Mouse (Mus musculus): ENCODE measurements around the gene Slc6a16. TPM values are rescaled to one million over a fixed set of nuclear protein-coding genes. Genes with fewer than 3 reads are reported as not detected.
A peak's percentile ranks its signal among the peaks of the same experiment; 100 is the strongest.

Gene Slc6a16
- polyA plus RNA-seq, 1 experiment from 2014 or later, result 0.14 TPM

DNA sequence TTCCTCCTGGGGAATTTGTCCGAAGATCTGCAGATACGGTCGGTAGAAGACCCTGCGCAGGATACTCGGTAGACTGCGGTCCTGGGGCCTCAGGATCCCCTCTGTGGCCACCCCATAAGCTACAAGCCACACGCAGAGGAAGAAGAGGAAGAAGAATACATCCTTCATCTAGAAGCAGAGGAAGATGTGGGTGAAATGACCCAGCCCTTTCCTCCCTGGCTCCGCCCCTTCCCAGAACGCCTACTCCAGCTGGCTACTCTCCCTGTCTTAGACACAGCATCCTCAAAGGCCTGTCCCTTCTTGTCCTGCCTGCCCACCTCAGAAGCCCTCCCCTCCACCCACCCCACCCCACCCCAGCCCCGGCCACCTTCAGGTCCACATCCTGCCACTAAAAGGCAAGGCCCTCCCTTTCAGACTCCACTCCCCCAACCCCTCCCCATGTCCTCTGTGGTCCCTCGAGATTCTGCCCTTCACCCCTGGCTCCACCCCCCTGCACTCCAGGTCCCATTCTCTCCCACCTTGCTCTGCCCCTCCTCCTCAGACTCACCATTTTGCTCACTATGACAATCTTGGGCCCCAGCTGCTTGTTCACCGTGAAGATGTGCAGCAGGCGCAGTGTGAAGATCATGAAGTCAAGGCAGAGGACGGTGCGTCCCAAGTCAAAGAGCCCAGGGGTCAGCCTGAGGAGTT is 67.8 kb downstream of the Slc6a16 start:
- 74% methylated on average over 15 of the region's 15 CpGs for WGBS
- no peaks in the 10 kb centered on the region for H3K36me3 ChIP-seq (ENCODE audit: control insufficient read depth, insufficient read depth, low read length)
- DNase-seq (ENCODE audit: low spot score) (no peak), ATAC-seq (ENCODE audit: low FRiP score) (no peak)
- no peak overlapping the region for H3K9ac ChIP-seq (ENCODE audit: low read depth, low read length)
- 0 out of 2 replicates have a peak, but pooled peaks cover 1% of the 10 kb centered on the region for H3K4me1 ChIP-seq (replicated peaks; ENCODE audit: control insufficient read depth, insufficient read depth, low read length)
- H3K27me3 ChIP-seq (ENCODE audit: control insufficient read depth, insufficient read depth, low read length), result no peaks in the 10 kb centered on the region
- no peaks in the 10 kb centered on the region for H3K9me3 ChIP-seq (ENCODE audit: control insufficient read depth, low read length)
- no peak overlapping the region for H3K4me3 ChIP-seq (ENCODE audit: low read depth, low read length)
- H3K4me2 ChIP-seq (replicated peaks; ENCODE audit: low read depth, low read length), result no peak overlapping the region
- H3K27ac ChIP-seq (ENCODE audit: low read depth, low read length), result no peak overlapping the region

DNA sequence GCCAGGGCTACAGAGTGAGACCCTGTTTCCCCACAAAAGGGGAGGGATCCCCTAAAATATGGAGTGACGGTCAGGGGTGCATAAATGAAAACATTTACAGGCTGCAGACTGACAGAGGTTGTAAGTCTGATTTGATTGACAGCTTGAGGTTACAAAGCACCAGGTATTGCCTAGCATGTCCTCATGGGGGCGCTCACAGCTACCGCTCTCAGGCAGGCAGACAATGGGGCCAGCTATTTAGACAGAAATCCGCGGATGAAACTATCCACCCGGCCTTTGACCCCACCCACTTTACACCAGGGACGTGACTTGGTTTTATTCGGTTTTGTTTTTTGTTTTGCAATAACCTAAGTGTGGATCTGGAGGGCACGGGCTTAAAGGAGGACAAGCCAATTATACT is 68.6 kb downstream of the Slc6a16 start:
- no peak overlapping the region for H3K27ac ChIP-seq (ENCODE audit: low read depth, low read length)
- peak; percentile 51; the same call in 1 of the 2 replicates for ATAC-seq (ENCODE audit: low FRiP score)
- no peaks in the 10 kb centered on the region for H3K9me3 ChIP-seq (ENCODE audit: control insufficient read depth, low read length)
- H3K4me3 ChIP-seq (ENCODE audit: low read depth, low read length), result no peak overlapping the region
- H3K27me3 ChIP-seq (ENCODE audit: control insufficient read depth, insufficient read depth, low read length), result no peaks in the 10 kb centered on the region
- peak; percentile 80 for DNase-seq (ENCODE audit: low spot score)
- 0 out of 2 replicates have a peak, but pooled peaks cover 2% of the 10 kb centered on the region for H3K4me1 ChIP-seq (replicated peaks; ENCODE audit: control insufficient read depth, insufficient read depth, low read length)
- H3K4me2 ChIP-seq (replicated peaks; ENCODE audit: low read depth, low read length), result no peak overlapping the region
- WGBS, result 11% methylated on average over 9 of the region's 9 CpGs
- no peaks in the 10 kb centered on the region for H3K36me3 ChIP-seq (ENCODE audit: control insufficient read depth, insufficient read depth, low read length)
- no peak overlapping the region for H3K9ac ChIP-seq (ENCODE audit: low read depth, low read length)

DNA sequence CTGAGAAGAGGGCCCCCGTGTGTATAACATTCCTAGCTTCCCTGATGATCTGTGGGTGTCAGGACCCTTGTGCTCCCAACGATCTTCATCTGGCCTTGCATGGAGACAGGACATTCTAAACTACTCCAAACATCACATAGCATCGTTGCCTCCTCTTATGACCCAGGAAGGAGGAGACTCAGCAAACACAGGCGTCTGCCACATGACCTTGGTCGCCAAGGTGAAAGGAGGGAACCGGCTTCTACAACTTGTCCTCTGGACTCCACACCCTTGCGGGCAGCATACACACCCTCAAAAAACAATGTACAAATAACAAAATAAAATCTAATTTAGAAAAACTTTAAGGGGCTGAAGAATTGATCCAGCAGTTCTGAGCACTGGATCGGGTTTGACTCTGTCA is 71.1 kb downstream of the Slc6a16 start:
- Histone ChIP-seq H3K27ac (ENCODE audit: low read depth, low read length) (no peak overlapping the region), H3K4me3 (ENCODE audit: low read depth, low read length) (no peak overlapping the region), H3K9ac (ENCODE audit: low read depth, low read length) (no peak overlapping the region), H3K9me3 (ENCODE audit: control insufficient read depth, low read length) (no peaks in the 10 kb centered on the region), H3K36me3 (ENCODE audit: control insufficient read depth, insufficient read depth, low read length) (no peaks in the 10 kb centered on the region), H3K4me1 (replicated peaks; ENCODE audit: control insufficient read depth, insufficient read depth, low read length) (0 out of 2 replicates have a peak, but pooled peaks cover 2% of the 10 kb centered on the region), H3K4me2 (replicated peaks; ENCODE audit: low read depth, low read length) (no peak overlapping the region), H3K27me3 (ENCODE audit: control insufficient read depth, insufficient read depth, low read length) (no peaks in the 10 kb centered on the region)
- DNase-seq (ENCODE audit: low spot score) (no peak), ATAC-seq (ENCODE audit: low FRiP score) (no peak)
- 65% methylated on average over 8 of the region's 8 CpGs for WGBS

DNA sequence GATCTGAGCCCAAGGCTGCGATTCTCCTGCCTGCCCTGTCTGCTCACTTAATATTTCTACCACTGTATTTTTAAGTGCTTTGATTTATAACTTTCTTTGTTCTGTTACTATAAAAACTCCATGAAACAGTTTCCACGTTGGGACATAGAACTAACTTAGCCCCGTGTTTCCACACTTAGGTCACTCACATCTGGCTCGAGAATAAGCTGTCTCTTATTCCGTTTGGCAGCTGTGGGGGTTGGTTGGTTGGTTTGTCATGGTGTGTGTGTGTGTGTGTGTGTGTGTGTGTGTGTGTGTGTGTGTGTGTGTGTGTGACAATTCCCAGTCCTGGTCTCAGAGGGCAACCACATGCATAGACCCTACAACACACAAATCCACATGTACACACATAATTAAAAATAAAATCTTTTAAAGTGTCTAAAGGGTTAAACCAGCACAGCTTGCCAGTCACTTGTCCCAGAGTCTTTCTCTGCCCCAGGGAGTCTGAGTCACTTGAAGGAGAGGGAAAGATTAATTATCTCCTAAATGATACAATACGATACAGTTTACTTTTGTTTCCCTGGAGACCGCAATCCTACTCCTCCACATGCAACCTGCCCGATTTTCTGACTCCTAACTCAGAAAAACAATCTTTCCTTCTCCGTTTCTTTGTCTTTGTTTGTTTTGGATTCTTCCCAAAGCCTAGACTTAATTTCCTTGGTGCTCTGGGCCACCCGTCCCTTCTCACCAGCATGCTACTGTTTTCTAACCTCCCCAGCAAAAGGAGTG is 72.0 kb downstream of the Slc6a16 start:
- H3K4me1 ChIP-seq (replicated peaks; ENCODE audit: control insufficient read depth, insufficient read depth, low read length), result 0 out of 2 replicates have a peak, but pooled peaks cover 2% of the 10 kb centered on the region
- no peaks in the 10 kb centered on the region for H3K9me3 ChIP-seq (ENCODE audit: control insufficient read depth, low read length)
- WGBS, result 27% methylated on average over 10 of the region's 10 CpGs
- no peak for ATAC-seq (ENCODE audit: low FRiP score)
- H3K4me2 ChIP-seq (replicated peaks; ENCODE audit: low read depth, low read length), result no peak overlapping the region
- H3K4me3 ChIP-seq (ENCODE audit: low read depth, low read length), result no peak overlapping the region
- peak overlapping the region; percentile 11; the same call in 1 of the 2 replicates for H3K27ac ChIP-seq (ENCODE audit: low read depth, low read length)
- H3K36me3 ChIP-seq (ENCODE audit: control insufficient read depth, insufficient read depth, low read length), result no peaks in the 10 kb centered on the region
- H3K9ac ChIP-seq (ENCODE audit: low read depth, low read length), result no peak overlapping the region
- DNase-seq (ENCODE audit: low spot score), result no peak
- no peaks in the 10 kb centered on the region for H3K27me3 ChIP-seq (ENCODE audit: control insufficient read depth, insufficient read depth, low read length)

DNA sequence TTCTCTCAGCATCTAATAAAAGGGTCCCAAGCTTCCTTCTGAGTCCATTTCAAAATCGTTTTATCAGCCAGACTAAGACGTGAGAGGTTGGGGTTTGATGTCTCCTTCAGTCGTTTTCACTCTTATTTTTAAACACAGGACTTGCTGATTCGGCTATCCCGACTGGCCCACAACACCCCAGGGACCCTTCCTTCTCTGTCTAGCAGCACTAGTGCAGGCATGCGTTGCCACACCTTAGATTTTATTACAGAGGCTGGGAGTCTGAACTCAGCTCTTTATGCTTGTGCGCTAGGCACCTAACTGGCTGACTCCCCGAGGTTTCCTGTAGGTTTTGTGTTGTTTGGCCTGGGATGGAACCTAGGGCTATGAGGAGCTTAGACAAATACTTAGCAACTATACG is 72.6 kb downstream of the Slc6a16 start:
- ATAC-seq (ENCODE audit: low FRiP score), result no peak
- Histone ChIP-seq H3K4me3 (ENCODE audit: low read depth, low read length) (no peak overlapping the region), H3K27me3 (ENCODE audit: control insufficient read depth, insufficient read depth, low read length) (no peaks in the 10 kb centered on the region), H3K9ac (ENCODE audit: low read depth, low read length) (no peak overlapping the region), H3K9me3 (ENCODE audit: control insufficient read depth, low read length) (no peaks in the 10 kb centered on the region), H3K4me2 (replicated peaks; ENCODE audit: low read depth, low read length) (no peak overlapping the region), H3K4me1 (replicated peaks; ENCODE audit: control insufficient read depth, insufficient read depth, low read length) (0 out of 2 replicates have a peak, but pooled peaks cover 2% of the 10 kb centered on the region), H3K36me3 (ENCODE audit: control insufficient read depth, insufficient read depth, low read length) (no peaks in the 10 kb centered on the region), H3K27ac (ENCODE audit: low read depth, low read length) (peak overlapping the region; percentile 11; the same call in 1 of the 2 replicates)
- DNase-seq (ENCODE audit: low spot score), result no peak
- WGBS, result 42% methylated on average over 9 of the region's 9 CpGs

DNA sequence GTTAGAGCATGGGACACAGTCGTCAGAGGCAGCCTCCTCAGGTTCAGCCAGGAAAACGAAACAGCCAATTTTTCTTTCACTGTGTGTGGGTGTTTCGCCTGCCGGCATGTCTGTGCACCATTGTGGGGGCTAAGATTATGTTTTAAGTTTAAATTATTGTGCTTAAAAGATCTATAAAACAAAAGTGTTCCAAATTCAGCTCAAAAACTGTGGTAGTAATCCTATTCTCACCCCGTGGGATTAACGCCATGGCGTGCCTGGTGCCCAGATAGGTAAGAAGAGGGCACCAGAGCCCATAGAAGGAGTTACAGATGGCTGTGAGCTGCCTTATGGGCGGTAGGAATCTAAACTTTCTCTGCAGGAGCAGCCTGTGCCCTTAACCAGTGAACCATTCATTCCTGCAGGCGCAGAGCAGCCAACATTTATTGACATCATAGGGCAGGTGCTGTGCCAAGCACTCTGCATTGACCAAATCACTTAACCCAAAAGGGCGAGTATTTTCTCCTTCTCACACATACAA is 74.4 kb downstream of the Slc6a16 start:
- Histone ChIP-seq H3K27me3 (ENCODE audit: control insufficient read depth, insufficient read depth, low read length) (no peaks in the 10 kb centered on the region), H3K27ac (ENCODE audit: low read depth, low read length) (no peak overlapping the region), H3K4me3 (ENCODE audit: low read depth, low read length) (no peak overlapping the region), H3K9me3 (ENCODE audit: control insufficient read depth, low read length) (no peaks in the 10 kb centered on the region), H3K4me2 (replicated peaks; ENCODE audit: low read depth, low read length) (no peak overlapping the region), H3K36me3 (ENCODE audit: control insufficient read depth, insufficient read depth, low read length) (no peaks in the 10 kb centered on the region), H3K4me1 (replicated peaks; ENCODE audit: control insufficient read depth, insufficient read depth, low read length) (0 out of 2 replicates have a peak, but pooled peaks cover 2% of the 10 kb centered on the region), H3K9ac (ENCODE audit: low read depth, low read length) (no peak overlapping the region)
- DNase-seq (ENCODE audit: low spot score) (no peak), ATAC-seq (ENCODE audit: low FRiP score) (no peak)
- 85% methylated on average over 10 of the region's 10 CpGs for WGBS

DNA sequence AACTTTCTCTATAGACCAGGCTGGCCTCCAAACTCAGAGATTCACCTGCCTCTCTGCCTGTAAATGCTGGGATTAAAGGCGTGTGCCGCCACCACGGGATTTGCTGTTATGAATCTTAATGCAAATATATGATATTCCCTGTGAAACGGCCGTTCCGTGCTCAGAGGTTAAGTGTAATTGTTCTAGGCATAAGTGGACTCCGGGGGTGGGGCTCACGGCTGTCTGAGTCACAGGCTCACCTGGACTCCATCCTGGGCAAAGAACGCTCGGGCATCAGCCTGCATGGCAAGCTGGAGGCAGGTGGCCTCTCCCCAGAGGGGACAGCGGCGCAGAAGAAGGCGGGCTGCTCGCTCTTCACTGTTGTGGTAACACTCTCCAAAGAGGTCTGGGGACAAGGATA is 75.7 kb downstream of the Slc6a16 start:
- WGBS, result 93% methylated on average over 14 of the region's 14 CpGs
- no peak overlapping the region for H3K4me3 ChIP-seq (ENCODE audit: low read depth, low read length)
- ATAC-seq (ENCODE audit: low FRiP score), result no peak
- no peak overlapping the region for H3K9ac ChIP-seq (ENCODE audit: low read depth, low read length)
- no peak overlapping the region for H3K27ac ChIP-seq (ENCODE audit: low read depth, low read length)
- no peaks in the 10 kb centered on the region for H3K27me3 ChIP-seq (ENCODE audit: control insufficient read depth, insufficient read depth, low read length)
- 0 out of 2 replicates have a peak, but pooled peaks cover 2% of the 10 kb centered on the region for H3K4me1 ChIP-seq (replicated peaks; ENCODE audit: control insufficient read depth, insufficient read depth, low read length)
- DNase-seq (ENCODE audit: low spot score), result no peak
- no peaks in the 10 kb centered on the region for H3K9me3 ChIP-seq (ENCODE audit: control insufficient read depth, low read length)
- no peak overlapping the region for H3K4me2 ChIP-seq (replicated peaks; ENCODE audit: low read depth, low read length)
- H3K36me3 ChIP-seq (ENCODE audit: control insufficient read depth, insufficient read depth, low read length), result no peaks in the 10 kb centered on the region

DNA sequence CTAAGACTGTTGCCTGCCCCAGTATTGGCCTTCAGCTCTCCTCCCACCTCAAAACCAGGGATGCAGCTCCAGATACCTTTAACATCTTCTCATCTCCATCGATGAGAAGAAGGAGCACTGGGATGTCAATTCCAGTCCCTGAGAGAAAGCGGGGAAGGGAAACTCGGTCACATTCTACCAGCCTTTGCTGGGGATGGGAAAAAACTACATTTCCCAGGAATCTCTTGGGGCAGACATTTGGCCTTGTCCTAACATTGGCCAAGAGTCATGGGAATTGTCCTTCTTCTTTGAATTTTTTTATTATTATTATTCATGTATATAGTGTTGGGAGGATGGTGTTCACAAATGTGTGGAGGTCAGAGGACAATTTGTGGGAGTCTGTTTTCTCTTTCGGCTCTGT is 81.4 kb downstream of the Slc6a16 start:
- Histone ChIP-seq H3K4me3 (ENCODE audit: low read depth, low read length) (no peak overlapping the region), H3K9me3 (ENCODE audit: control insufficient read depth, low read length) (no peaks in the 10 kb centered on the region), H3K4me2 (replicated peaks; ENCODE audit: low read depth, low read length) (no peak overlapping the region), H3K27me3 (ENCODE audit: control insufficient read depth, insufficient read depth, low read length) (no peaks in the 10 kb centered on the region), H3K4me1 (replicated peaks; ENCODE audit: control insufficient read depth, insufficient read depth, low read length) (no peaks in the 10 kb centered on the region), H3K36me3 (ENCODE audit: control insufficient read depth, insufficient read depth, low read length) (no peaks in the 10 kb centered on the region), H3K27ac (ENCODE audit: low read depth, low read length) (no peak overlapping the region), H3K9ac (ENCODE audit: low read depth, low read length) (no peak overlapping the region)
- 90% methylated on average over 4 of the region's 4 CpGs for WGBS
- DNase-seq (ENCODE audit: low spot score) (no peak), ATAC-seq (ENCODE audit: low FRiP score) (no peak)
